Mouse (Mus musculus) intestine, embryonic 16.5 days (tissue): ENCODE data around the gene Usp51. TPM values are rescaled to one million over a fixed set of nuclear protein-coding genes. Genes with fewer than 3 reads are reported as not detected.
A peak's percentile ranks its signal among the peaks of the same experiment; 100 is the strongest.
"Not testable (repeated sequence)": the region's sequence is repeated elsewhere in the genome, so short reads cannot be mapped to it uniquely, and the experiment has no call there.

Experiments used
- ATAC-seq: fragments of 200-750 bp; cut with Nextera tagmentation; 2 replicates; pipeline ENCODE4 v1.8.0; 2017; ENCODE audit warnings: moderate TSS enrichment, moderate library complexity
- H3K27ac ChIP-seq: fragments of 300-500 bp; sonication (generic); 2 replicates; pipeline ENCODE4 v1.5.1; 2014; ENCODE audit warnings: mild to moderate bottlenecking, low read length
- H3K27me3 ChIP-seq: fragments of 300-500 bp; sonication (generic); replicated peaks from 2 replicates; pipeline ENCODE4 v1.6.1; 2014; ENCODE audit warnings: low read length, control low read depth, mixed read lengths; ENCODE audit not compliant: control insufficient read depth, insufficient read depth
- H3K36me3 ChIP-seq: fragments of 300-500 bp; sonication (generic); 2 replicates; pipeline ENCODE4 v1.6.1; 2014; ENCODE audit warnings: low read length, control low read depth; ENCODE audit not compliant: control insufficient read depth, insufficient read depth
- H3K4me1 ChIP-seq: fragments of 300-500 bp; sonication (generic); 2 replicates; pipeline ENCODE4 v1.6.1; 2014; ENCODE audit warnings: low read length, control low read depth, mixed read lengths; ENCODE audit not compliant: control insufficient read depth, insufficient read depth
- H3K4me2 ChIP-seq: fragments of 300-500 bp; sonication (generic); 2 replicates; pipeline ENCODE4 v1.6.1; 2014; ENCODE audit warnings: low read depth, low read length, control low read depth
- H3K4me3 ChIP-seq: fragments of 300-500 bp; sonication (generic); 2 replicates; pipeline ENCODE4 v1.5.1; 2014; ENCODE audit warnings: mild to moderate bottlenecking, low read length
- H3K9ac ChIP-seq: fragments of 300-500 bp; sonication (generic); 2 replicates; pipeline ENCODE4 v1.6.1; 2014; ENCODE audit warnings: low read depth, low read length
- H3K9me3 ChIP-seq: fragments of 300-500 bp; sonication (generic); 2 replicates; pipeline ENCODE4 v1.6.1; 2016; ENCODE audit warnings: low read length, control low read depth; ENCODE audit not compliant: control insufficient read depth
- WGBS: fragments of 180-500 bp; shearing (Covaris S2); extraction: QIAGEN DNeasy Blood & Tissue Kit; methylation state at CpG from one replicate; pipeline ENCODE4 v1.1.7; 2014; 5-methylcytosine and 5-hydroxymethylcytosine counted together
- polyA plus RNA-seq: library from polyadenylated mRNA; unstranded; fragments of >200 nt; fragmentation: Nextera tagmentation; extraction: Ambion mirVana; gene quantifications from 2 replicates; pipeline ENCODE4 v1.2.1, GENCODE M21; 2015

Usp51 gene
- polyA plus RNA-seq, 1 experiment from 2014 or later: 0.56 TPM

DNA sequence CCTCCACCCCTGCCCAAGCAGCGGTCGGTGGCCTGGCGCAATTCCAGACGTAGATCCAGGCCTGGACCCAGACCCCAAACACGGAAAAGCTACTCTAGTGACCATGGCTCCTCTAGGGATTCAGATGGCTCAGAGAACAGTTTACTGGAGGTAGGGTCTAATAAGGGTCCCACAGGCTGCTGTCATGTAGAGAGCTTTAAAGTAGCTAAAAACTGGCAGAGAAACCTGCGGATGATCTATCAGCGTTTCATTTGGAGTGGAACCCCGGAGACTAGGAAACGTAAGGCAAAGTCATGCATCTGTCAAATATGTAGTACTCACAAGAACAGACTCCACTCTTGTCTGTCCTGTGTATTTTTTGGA, 1.4 kb downstream of the Usp51 start:
- H3K36me3 ChIP-seq: no peaks in the 10 kb centered on the region
- peak overlapping the region; percentile 61 for H3K4me3 ChIP-seq
- peak overlapping the region; percentile 64 for H3K9ac ChIP-seq
- no peaks in the 10 kb centered on the region for H3K4me1 ChIP-seq
- H3K4me2 ChIP-seq: peak overlapping the region; percentile 72
- no peaks in the 10 kb centered on the region; the same call in 1 of the 2 replicates for H3K27me3 ChIP-seq
- 27% methylated on average over 9 of the region's 9 CpGs for WGBS
- H3K27ac ChIP-seq: no peak overlapping the region
- ATAC-seq: no peak
- no peaks in the 10 kb centered on the region for H3K9me3 ChIP-seq

DNA sequence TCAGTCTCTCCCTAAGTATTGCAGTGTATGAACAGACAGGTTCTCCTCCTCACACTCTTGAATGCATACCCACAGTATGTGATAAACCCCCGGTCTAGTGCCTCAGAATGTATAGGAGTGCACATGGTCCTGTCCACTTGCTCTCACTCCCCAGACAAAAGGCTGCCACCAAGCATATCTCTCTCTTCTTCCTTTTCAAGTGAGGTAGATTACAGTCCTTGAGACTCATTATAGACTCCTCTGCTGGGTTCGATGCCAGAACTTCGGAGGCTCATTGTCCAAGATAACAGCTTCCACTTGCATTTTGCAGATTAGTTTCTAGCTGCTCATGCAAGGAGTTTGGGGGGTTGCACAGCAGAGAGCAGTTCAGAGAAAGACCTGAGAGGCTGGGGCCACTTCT, 19.0 kb downstream of the Usp51 start:
- H3K27me3 ChIP-seq, ATAC-seq, H3K27ac ChIP-seq, H3K9me3 ChIP-seq, H3K4me3 ChIP-seq, H3K9ac ChIP-seq, H3K4me2 ChIP-seq, H3K36me3 ChIP-seq, H3K4me1 ChIP-seq: not testable (repeated sequence)
- WGBS: no CpG with 5 or more reads among the region's 3 CpGs

DNA sequence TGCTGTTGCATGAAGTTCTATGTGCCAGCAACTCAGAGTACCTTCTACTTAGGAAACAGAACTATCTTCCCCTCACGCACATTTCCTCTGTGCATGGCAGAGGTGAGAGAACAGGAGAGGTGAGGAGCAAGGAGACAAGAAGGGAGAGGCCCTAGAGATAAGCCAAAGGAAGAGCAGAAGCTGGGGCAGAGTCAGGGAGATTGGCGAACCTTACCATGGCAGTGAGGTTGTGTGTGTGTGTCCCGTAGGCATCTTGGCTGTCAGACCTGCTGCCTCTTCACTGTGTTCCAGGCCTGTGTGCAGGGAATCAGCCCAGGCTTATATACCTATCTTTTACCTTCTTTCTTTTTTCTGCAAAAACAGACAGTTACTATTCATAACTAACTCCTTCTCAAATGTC, 19.4 kb downstream of the Usp51 start:
- not testable (repeated sequence) for H3K9ac ChIP-seq, H3K4me2 ChIP-seq, ATAC-seq, H3K4me1 ChIP-seq, H3K27me3 ChIP-seq, H3K36me3 ChIP-seq, H3K27ac ChIP-seq, H3K4me3 ChIP-seq, H3K9me3 ChIP-seq
- no CpG with 5 or more reads among the region's 3 CpGs for WGBS

DNA sequence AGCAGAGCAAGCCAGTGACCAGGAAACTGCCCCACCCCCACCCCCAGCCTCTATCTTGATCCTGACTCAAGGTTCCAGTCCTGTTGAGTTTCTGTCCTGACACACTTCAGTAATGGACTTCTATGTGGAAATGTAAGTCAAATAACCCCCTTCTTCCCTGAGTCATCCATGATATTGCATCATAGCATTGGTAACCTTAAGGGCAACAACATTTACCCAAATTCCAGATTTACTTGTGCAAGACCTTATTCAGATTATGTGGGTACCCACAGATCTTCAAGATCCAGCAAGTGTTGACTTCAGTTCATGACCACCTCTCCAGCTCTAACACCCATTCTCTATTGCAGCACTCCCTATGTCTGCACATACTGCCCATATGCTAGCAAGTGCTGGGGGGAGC, 25.3 kb downstream of the Usp51 start:
- H3K27ac ChIP-seq, H3K4me2 ChIP-seq, H3K9me3 ChIP-seq, H3K4me3 ChIP-seq, H3K27me3 ChIP-seq, H3K36me3 ChIP-seq, H3K4me1 ChIP-seq, ATAC-seq, H3K9ac ChIP-seq: not testable (repeated sequence)

DNA sequence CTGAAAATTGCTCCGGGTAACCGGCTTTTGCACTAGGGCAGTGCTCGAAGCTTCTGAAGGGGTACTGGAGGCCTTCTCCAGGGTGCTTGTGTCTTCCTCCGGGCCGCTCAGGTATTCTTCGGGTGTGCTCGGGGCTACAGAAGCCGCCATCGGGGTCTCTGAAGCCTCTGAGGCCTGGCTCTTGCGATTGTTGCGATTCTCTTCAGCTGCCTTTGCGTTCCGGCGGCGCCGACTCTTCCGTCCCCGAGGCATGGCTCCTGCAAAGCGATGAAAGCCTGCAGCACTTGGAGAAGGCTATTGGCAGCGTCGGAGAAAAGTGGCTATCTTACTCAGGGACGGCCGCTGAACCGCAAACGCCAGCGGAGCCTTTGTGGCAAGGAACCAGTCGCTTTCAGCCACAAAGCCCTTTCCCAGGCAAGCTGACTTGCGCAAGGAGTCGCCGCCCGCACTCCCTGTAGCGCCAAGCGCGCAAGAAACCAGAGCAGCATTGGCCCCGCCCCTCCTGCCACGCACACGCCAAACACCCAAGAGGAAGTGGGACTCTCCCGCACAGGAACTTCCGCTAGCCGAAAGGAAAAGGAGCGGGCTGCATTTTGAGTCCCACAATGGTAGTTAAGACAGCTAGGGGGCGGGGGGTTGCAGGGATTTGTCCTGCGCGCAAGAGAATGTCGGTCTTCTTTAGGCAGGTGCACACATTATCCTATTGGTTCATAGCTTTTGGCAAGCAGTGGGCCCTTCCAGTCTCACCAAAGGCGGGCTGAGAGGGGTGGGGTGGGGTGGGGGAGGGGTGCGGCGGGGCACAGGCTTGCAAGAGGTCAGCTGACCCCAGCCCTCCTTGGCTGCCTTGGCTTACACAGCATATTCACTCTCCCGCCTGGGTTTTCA, 31.1 kb downstream of the Usp51 start, which contains the start of gene Mageh1:
Mageh1 (minus strand) TSS at position 489 of the 885 bp plus-strand sequence.
- Histone ChIP-seq H3K4me2 (peak within 1 kb of the TSS; percentile 65), H3K27me3 (no peaks in the 10 kb centered on the region), H3K9me3 (no peaks in the 10 kb centered on the region), H3K4me3 (peak within 1 kb of the TSS; percentile 59), H3K27ac (peak within 1 kb of the TSS; percentile 80), H3K4me1 (no peaks in the 10 kb centered on the region), H3K36me3 (no peaks in the 10 kb centered on the region), H3K9ac (peak within 1 kb of the TSS; percentile 75)
- 11% methylated on average over 45 of the region's 49 CpGs for WGBS
- ATAC-seq: peak; percentile 95

DNA sequence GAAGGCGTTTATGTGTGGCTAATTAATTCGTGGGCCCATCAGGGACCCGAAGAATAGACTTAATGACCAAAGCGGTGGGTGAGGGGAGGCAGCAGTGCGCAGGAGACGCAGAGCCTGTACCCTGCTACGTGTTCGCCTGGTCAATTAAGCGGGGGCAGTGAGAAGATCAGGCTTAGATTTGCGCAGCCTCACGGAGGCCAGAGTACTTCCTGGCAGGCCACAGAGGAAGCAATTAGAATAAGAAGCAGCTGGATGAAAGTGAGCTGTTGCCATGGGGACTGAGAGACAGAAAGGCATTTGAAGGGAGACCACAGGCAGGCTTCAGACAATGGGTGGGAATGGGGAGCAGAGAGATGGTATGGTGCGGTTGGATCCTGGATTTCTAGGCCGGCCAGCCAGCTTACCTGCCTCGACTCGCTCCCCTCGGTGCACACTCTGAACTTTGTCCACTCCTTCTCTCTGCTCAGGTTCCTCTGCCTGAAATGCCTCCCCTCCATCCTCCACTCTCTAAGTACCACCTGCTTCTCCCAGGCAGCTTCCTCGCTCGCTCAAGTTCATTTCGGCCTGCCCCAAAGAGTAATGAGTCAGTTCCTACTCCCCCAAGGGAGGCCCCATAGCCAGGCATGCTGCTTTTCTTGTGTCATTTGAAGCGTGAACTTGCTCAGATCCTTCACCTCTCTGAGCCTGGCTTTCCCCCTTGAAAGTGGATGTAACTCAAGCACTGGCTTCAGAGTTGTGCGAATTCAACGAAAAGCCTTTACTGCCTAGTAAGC, 31.9 kb downstream of the Usp51 start:
- Histone ChIP-seq H3K4me2 (peak overlapping the region; percentile 65), H3K4me3 (peak overlapping the region; percentile 59)
- not testable (repeated sequence) for H3K36me3 ChIP-seq, H3K9ac ChIP-seq, H3K9me3 ChIP-seq, H3K4me1 ChIP-seq, H3K27me3 ChIP-seq, H3K27ac ChIP-seq
- 25% methylated on average over 6 of the region's 22 CpGs for WGBS
- peak; percentile 83 for ATAC-seq

Other genes starting within 250 kb of the Usp51 start
- 4.5 and 5.0 TPM in 2 replicates for gene Shroom2, start 237.0 kb upstream of the Usp51 start, polyA plus RNA-seq
- 0.11 TPM in 1 of 2 replicates, not detected in the other for gene Gpr143, start 224.5 kb upstream of the Usp51 start, polyA plus RNA-seq
- gene Mageh1, start 31.1 kb downstream of the Usp51 start, polyA plus RNA-seq: 30.2 and 31.1 TPM in 2 replicates
- not detected in 2 replicates for gene Foxr2, start 112.3 kb downstream of the Usp51 start, polyA plus RNA-seq
- 0.93 and 2.0 TPM in 2 replicates for gene Rragb, start 133.5 kb downstream of the Usp51 start, polyA plus RNA-seq
- gene Klf8, start 231.0 kb downstream of the Usp51 start, polyA plus RNA-seq: 0.37 and 0.50 TPM in 2 replicates